Mouse (Mus musculus): Measurements from ENCODE around the gene Baz2b.

Baz2b gene

GRCm38 (mm10) chr2:59955916-59956315, 253.7 kb downstream of the Baz2b start:
- DNase-seq (ENCODE audit: low spot score): no peak

GRCm38 (mm10) chr2:59954791-59955190, 254.8 kb downstream of the Baz2b start:
- no peak for DNase-seq (ENCODE audit: low spot score)

GRCm38 (mm10) chr2:59952286-59953014, 257.2 kb downstream of the Baz2b start:
- DNase-seq (ENCODE audit: low spot score): no peak

GRCm38 (mm10) chr2:59951706-59952105, 257.9 kb downstream of the Baz2b start:
- no peak for DNase-seq (ENCODE audit: low spot score)

- no peak for DNase-seq (ENCODE audit: low spot score)
Observed at GRCm38 (mm10) chr2:59951127-59951526, 258.5 kb downstream of the Baz2b start.

- no peak for DNase-seq (ENCODE audit: low spot score)
Observed at GRCm38 (mm10) chr2:59936296-59936695, 273.3 kb downstream of the Baz2b start.

DNA sequence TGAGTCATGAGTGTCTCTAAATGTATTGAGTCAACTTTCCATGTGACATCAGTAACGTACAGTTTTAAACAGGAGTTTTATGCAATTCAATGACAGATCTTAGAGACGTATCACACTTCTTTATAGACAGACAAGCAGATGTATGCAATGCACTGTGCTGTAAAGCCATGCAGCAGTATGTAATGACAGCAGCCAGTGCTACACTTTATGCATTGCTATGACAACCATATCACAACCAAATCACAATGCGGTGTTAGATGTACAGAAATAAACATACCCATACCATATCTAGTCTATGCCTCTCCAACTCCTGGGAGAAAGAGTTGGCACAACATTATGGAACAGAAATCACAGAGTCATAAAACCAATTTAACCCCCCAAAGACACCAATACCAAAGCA, 276.5 kb downstream of the Baz2b start:
- DNase-seq (ENCODE audit: low spot score): no peak

- no peak for DNase-seq (ENCODE audit: low spot score)
Observed at GRCm38 (mm10) chr2:59932244-59932643, 277.4 kb downstream of the Baz2b start.

DNA sequence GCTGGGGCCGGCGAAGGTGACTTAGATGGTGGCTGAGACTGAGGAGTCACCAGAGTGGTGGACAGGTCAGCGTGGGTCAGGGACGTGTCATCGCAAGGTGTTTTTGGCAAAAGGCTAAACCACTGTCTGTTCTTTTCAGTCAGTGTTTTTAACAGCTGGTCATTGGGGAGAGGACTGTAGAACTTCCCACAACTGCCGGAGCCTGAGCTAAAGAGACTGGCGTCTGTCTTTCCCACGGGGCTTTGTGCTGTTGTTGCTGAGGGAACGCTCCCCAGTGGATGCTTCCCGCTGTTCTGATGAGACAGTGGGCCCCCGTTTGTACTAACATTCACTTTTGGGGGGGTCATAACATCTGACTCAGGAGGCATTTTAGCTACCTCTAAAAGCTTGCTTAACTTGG, 296.0 kb downstream of the Baz2b start:
- DNase-seq (ENCODE audit: low spot score): no peak

GRCm38 (mm10) chr2:59908048-59908447, 301.6 kb downstream of the Baz2b start:
- no peak for DNase-seq (ENCODE audit: low spot score)

- DNase-seq (ENCODE audit: low spot score): no peak
Observed at GRCm38 (mm10) chr2:59904007-59904406, 305.6 kb downstream of the Baz2b start.

GRCm38 (mm10) chr2:59898666-59899065, 311.0 kb downstream of the Baz2b start:
- DNase-seq (ENCODE audit: low spot score): no peak

GRCm38 (mm10) chr2:59898105-59898504, 311.5 kb downstream of the Baz2b start:
- DNase-seq (ENCODE audit: low spot score): no peak

DNA sequence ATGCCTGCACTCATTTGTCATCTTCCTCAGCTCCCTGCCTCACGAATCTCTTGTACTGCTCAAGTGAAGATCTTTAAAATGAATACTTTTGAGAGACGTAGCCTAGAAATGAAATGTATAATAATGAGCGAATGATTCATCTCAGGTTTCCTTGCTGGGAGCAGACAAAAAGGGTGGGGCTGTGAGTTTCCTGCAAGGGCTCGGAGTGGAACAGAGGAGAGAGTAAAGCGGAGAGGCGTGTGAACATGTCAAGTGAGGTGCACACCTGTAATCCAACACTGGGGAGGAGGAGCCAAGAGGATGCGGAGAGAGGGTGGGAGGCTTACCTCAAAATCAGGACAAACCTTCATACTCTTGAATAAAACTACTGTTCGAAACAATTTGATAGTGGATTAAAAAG, 312.8 kb downstream of the Baz2b start:
- DNase-seq (ENCODE audit: low spot score): no peak

- DNase-seq (ENCODE audit: low spot score): peak; percentile 12
Observed at GRCm38 (mm10) chr2:59896400-59896799, 313.2 kb downstream of the Baz2b start.

GRCm38 (mm10) chr2:59889699-59890098, 319.9 kb downstream of the Baz2b start:
- no peak for DNase-seq (ENCODE audit: low spot score)

GRCm38 (mm10) chr2:59882742-59883281, 326.8 kb downstream of the Baz2b start:
- no peak for DNase-seq (ENCODE audit: low spot score)

GRCm38 (mm10) chr2:59881831-59882741, 327.6 kb downstream of the Baz2b start, which contains the start of gene Wdsub1:
TSS of gene Wdsub1 (minus strand) at chr2:59882591.
- DNase-seq (ENCODE audit: low spot score): peak; percentile 95

DNA sequence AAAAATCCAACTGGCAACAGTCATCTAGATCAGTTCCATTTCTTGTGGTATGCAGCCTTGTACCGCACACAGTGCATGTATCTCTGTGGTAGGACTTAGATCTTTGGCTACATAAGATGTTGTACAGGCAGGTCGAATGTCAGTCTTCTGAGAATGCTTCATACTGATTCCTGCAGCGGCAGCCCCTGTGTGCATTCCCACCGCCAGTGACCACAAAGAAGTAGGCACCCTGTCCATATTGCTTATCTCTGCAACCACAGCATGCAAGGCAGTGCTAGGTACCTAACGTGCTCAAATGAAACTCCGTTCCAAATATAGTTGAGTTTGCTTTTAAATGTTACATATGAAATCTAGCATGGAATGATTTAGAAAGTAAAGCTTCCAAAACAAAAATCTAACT, 328.2 kb downstream of the Baz2b start:
- peak; percentile 13 for DNase-seq (ENCODE audit: low spot score)

DNA sequence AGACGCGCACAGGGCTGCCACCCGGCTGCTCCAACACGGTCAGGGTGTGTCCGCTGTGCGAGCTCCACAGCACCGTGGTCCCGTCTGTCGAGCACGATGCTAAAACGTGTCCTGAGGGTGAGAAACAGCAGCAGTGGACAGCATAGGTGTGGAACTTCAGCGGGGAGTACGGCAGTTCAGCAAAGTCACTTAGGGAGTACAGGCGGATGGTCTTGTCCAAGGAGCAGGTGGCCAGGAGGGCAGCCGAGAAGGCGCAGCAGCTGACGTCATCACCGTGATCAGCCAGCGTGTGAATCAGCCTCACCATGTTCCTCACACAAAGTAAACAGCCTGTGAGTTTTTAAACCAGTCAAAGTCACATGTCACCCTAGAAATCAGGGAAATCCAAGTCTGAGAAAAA, 331.4 kb downstream of the Baz2b start:
- DNase-seq (ENCODE audit: low spot score): no peak

DNA sequence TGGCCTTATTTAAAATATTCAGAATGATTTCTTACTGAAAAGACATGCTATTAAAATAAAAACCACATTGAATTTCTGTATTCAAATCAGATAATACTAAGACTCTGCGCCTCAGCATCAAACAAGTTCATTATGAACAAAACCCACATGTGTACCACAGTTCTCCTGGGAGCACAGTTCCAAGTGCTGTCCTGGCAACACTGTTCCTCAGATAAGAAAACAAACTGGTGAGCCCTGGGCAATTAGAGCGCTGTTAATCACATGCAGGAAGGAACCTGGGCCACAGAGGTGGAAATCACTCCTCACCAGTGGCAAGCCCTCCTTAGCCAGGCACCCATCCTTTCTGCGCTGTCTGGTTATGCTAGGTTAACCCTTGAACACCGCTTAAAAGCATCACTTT, 332.3 kb downstream of the Baz2b start:
- DNase-seq (ENCODE audit: low spot score): peak; percentile 58

GRCm38 (mm10) chr2:59876482-59876881, 333.2 kb downstream of the Baz2b start:
- no peak for DNase-seq (ENCODE audit: low spot score)

DNA sequence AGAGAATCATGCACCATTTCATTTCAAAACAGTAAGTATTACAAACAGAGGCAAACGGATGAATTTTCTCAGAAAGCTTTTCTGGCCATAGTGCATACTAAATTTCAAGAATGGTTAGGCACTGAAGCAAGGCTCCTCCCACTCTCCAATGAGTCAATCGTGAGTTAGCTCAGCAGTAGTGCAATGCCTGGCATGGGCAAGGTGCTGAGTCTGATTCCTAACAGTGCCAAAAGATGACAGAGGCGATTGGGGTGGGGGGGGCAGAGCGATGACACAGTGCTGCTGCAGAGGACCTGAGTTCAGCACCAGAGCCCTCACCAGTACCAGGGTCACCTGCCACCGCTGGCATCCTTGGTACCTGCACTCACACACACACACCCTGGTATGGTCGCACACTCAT, 339.1 kb downstream of the Baz2b start:
- no peak for DNase-seq (ENCODE audit: low spot score)
